Mouse (Mus musculus) cerebellum, adult (tissue): ENCODE measurements around the gene Dus1l.
"Not testable (repeated sequence)": the region's sequence is repeated elsewhere in the genome, so short reads cannot be mapped to it uniquely, and the experiment has no call there.

Experiments
- ATAC-seq: cut with Nextera tagmentation; 2 replicates; pipeline ENCODE4 v1.9.2; 2017; ENCODE audit warnings: mild to moderate bottlenecking, moderate library complexity, mixed read lengths; ENCODE audit not compliant: insufficient number of reproducible peaks, low FRiP score, low TSS enrichment

Dus1l gene

DNA sequence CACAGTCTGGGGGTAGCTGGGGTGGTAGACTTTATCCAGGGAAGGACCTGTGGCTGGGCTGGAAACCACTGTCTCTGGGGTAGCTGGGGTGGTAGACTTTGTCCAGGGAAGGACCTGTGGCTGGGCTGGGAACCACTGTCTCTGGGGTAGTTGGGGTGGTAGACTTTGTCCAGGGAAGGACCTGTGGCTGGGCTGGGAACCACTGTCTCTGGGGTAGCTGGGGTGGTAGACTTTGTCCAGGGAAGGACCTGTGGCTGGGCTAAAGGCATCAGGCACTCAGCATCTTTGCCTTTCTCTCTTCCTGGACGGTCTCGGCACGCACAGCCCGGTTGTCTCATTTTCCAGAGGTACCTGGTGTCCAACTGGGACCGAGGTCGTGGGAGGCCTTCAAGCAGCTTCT lies 14.8 kb downstream of the Dus1l start:
- ATAC-seq, result not testable (repeated sequence)

DNA sequence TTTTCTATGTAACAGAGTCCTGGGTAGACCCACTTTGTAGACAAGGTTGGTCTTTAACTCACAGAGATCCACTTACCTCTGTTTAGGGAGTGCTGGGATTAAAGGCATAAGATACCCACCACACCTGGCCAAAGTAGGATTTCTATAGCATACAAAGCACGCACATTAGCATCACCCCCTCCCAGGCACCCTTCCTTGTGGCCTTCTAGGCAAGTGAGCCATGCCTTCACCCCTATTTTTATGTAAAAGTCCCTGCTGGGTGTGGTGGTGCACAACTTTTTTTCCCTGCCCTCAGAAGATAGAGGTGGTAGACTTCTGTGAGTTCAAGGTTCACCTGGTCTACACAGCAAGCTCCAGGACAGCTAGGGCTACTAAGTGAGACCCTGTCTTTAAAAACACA lies 16.3 kb downstream of the Dus1l start:
- ATAC-seq, result no peak

DNA sequence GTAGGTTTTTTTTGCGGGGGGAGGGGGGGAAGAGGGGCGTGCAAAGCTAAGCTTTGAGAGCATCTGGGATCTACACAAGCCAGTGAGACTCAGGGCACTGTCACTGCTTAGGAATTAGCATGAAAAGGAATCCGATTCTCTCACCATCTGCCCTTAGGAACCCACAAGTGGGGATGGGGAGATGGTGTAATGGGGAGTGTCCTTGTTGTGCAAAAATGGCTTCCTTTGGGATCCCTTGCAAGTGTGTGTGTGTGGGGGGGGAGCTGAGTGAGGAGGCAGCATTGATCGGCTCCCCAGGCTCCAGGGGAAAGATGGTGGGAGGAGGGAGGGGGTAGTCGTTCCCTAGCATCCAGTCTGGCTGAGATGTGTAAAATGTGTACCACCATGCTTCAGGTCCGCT lies 19.1 kb downstream of the Dus1l start:
- ATAC-seq, result no peak

DNA sequence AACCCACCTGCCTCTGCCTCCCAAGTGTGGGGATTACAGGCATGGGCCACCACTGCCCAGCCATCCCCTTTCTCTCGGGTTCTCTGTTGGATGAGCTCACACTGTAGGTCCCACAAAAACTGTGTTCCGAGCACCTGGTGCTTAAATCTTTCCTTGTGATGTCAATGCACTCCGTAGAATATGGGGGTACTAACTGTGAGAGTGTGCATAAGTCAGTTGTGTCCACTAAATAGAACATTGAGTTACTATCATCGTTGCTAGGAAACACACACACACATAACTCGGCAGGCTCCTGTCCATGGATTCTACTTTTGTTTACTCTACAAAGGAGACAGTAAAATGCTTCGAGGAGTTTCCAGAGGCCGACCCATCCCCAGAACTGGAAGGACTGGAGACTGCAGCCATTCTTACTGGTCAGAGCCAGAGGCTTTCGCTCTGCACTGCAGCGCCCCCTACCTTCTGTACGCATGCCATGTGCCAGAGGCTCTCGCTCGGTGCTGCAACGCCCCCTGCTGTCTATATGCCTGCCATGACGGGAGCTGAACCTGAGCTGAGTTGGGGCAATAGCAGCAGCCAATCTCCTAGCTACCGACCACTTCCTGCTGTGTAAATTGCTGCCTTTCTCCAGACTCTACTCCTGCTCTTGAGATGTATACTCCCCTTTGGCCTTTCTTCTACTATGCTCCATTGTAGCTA lies 20.3 kb downstream of the Dus1l start:
- ATAC-seq, result peak; percentile 75; the same call in 1 of the 2 replicates

DNA sequence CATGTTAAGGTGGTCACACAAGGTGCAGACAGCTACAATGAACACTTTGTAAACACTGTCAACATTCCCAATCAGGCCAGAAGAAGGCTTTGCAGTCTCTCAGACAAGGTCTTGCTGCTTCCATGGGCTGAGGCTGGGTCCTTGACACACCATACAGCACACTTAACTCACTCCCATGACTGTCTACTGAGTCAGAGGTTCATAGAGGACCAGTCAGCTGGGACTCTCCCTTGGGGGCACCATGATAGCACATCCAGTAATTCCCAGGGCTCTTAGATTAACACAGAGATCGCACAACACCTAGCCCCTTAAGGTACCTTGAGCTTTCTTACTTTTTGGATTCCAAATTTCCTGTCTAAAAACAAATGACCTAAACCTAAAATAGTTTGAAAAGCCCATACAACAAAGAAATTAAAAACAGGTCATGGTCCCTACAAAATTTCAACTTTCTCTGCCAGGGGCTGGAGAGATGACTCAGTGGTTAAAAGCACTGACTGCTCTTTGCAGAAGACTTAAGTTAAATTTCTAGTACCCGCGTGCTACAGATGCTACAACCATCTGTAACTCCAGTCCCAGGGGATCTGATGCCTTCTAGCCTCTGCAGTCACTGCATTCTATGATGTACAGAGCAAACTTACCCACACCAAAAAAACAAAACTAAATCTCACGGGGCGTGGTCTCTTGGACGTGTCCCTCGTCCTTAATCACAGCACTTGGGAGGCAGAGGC lies 22.6 kb downstream of the Dus1l start:
- no peak for ATAC-seq

DNA sequence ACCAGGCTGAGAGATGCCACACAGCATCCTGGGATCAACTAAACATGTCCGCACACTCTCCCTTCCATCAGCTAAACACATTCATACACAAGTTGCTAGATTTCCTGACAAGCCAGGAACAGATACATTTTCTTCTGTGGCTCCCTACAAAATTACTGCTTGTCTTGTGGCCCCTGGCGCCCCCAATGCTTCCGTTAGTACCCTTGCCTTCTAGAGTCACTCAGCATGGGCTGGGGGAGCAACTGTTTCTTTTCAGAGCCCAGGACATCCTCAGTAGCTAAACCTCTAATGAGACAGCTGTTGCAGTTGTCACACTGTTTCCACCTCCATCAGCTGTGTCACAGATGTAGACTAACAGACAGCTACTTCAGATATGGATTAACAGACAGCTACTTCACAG lies 23.5 kb downstream of the Dus1l start:
- ATAC-seq, result no peak

DNA sequence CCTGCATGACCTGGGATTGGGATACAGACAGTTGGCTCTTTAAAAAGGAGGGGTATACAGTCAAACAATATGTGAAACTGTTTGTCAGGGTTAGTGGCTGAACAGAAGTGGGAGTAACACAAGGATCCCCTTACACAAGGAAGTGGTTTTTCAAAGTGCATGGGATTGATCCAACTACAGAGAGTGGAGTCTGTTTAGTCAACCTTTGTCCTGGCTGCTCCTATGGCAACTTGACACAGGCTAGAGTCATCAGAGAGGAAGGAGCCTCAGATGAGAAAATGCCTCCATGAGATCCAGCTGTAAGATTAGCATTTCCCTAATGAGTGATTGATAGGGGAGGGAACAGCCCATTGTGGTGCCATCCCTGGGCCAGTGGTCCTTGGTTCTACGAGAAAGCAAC lies 28.0 kb downstream of the Dus1l start:
- ATAC-seq, result no peak

DNA sequence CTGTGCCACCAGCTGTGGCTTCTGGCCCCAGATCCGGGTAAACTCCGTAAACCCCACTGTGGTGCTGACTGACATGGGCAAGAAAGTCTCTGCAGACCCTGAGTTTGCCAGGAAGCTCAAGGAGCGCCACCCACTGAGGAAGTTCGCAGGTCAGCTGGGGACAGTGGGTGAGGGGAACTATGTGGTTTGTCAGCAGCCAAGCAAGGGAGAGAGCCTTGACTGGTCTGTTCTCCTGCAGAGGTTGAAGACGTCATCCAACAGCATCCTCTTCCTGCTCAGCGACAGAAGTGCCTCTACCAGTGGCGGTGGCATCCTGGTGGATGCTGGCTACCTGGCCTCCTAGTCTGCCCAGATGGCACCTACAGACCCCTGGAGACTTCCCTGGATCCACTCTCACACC lies 29.2 kb downstream of the Dus1l start:
- ATAC-seq, result not testable (repeated sequence)

DNA sequence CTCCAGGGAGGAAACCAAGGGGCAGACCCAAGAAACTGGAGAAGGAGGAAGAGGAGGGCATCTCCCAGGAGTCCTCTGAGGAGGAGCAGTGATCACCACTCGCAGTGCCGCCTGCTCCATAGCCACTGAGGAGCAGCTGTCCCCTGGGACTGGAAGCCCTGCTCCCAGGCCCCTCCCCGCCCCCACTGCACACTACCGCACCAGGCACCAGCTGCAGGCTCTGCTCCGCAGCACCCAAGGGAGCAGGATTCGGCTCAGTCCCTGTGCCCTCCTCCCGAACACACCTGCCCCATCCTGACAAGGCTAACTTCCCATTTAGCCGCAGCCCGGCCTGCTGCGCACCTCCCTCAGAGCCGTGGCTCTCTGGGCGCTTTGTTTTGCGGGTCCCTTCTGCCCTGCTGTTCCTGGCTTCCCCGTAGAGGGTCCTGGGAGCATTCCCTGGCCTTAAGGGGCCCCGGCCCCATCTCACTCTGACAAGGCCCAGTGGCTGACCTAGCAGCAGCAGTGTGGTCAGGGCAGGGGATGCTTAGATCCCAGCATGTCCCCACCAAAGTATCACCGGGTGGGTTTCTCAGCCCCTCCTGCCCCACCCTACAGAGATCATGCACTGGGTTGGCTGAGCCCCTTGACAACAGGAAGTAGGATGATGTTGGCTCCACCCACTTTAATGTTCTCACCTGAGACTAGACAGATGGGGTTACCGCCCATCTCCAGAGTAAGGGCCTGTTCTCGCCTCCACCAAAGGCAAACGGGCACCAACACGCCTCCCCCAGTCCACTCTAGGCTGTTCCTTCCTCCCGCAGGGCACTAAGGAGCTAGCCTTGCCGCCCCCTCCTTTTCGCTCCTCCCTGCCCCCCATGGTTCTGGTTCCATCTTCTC lies 32.8 kb downstream of the Dus1l start:
- ATAC-seq, result not testable (repeated sequence)

DNA sequence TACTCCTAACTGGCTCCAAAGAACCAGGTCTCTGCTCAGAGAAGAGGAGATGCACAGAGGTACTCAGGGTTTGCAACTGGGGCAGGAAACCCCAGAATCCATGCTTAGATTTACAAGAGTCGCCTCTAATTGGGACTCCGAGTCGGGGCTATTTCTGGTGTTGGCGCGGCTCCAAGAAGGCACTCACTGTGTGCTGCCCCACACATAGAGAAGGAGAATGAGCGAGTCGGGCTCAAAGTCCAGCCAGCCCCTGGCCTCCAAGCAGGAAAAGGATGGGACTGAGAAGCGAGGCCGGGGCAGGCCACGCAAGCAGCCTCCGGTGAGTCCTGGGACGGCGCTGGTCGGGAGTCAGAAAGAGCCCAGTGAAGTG lies 33.5 kb downstream of the Dus1l start, which contains the start of gene Hmga1b:
Gene Hmga1b, plus strand, starts transcription at position 123 of the 370 bp plus-strand sequence.
- not testable (repeated sequence) for ATAC-seq

DNA sequence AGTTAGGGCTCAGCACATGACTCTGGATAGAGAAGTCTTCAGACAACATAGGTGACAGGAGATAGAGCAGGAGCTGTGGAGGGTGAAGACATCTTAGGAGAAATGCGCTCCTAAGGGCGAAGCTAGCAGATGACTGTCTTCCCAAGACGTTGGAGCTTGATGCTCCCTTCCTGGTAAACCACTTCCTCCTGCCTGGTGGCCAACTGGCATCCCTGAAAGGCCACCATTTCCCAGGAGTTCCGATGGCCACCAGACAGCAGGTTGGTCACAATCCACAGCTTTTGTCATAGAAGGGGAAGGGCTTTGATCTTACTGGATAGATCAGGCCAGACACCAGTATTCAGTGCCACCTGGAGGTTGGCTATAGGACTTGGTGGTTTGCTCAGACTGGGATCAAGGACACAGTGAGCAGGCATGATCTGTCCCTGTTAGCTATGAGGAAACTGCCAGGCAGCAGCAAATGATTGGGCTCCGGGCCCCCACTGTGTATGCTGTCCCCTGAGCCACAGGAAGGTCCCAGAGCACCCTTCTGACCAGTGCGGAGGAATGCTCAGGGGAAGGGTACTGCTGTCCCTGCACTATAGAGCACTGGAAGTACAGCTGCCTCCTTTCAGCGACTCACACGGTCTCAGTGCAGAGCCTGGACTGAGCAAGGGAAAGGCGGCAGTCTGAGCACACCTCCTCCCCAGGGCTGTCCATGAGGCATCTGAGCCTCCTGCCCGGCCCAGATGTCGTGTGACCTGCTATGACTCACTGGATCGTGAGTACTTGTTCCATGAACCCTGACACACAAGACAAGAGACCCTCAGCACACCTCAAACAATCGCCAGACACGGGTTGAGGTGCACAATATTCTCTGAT lies 34.2 kb downstream of the Dus1l start:
- ATAC-seq, result no peak

DNA sequence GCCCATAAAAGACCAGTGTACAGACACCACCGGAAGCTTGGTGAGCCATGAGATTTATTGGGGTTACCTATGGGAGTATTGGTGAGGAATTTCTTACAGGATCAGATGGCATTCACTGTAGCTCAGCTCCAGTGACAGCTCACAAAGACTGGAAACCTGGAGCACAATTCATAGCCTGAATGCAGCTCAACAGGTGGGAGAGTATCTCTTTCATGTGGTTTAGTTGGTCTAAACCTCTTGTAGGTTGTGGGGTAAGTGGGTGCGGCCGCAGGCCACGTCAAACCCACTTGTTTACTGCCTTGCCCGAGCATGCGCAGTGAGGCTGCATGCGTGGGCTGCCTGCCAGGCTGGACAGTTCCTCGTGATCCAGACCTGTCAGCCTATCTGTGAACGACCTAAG lies 36.0 kb downstream of the Dus1l start:
- no peak for ATAC-seq

DNA sequence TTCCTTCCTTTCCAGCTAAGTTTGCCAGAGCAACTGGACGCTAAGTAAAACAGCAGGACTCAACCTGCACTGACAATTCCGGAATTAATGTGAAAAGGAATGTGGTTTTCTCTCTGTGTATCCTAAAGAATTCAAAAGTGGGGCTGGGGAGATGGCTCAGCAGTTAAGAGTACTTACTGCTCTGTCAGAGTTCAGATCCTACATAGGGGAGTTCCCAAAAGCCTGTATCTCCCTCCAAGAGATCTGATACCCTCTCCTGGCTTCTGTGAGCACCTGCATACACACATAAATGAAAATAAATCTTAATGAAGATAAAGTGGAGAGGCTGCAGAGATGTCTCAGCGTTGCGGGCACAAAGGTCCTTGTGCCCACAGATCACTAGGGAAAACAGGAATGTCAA lies 44.6 kb downstream of the Dus1l start:
- ATAC-seq, result no peak

DNA sequence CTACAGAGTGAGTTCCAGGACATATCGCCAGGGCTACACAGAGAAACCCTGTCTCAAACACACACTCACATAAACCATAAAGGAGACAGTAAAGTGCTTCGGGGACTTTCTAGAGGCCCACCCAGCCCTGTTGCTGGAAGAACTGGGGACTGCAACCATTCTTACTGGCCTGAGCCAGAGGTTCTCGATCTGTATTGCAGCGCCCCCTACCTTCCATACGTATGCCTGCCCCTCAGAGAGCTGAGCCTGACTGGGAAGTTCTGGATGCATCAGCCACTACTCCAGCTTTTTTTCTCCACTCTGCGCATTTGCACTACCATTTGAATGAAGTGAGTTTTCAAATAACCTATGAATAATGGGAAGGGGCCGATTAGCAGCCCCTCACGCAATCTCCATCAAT lies 46.8 kb downstream of the Dus1l start:
- ATAC-seq, result no peak

DNA sequence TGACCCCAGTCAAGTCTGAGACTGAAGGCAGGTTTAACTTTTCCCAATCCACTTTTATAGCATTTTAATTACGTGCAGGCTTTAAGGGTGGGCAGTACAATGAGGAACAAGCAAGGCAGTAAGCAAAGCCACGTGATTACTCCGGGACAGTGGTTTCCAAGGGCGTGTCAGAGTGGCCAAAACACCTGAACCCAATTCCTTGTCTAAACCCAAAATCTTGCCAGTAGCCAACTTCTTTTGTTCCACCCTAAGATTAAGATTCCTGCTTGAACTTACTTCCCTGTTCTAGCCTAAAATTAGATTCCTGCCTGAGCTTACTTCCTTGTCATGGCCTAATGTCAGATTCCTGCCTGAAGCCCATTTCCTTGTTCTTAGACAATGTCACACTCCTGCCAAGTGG lies 48.2 kb downstream of the Dus1l start:
- no peak for ATAC-seq

DNA sequence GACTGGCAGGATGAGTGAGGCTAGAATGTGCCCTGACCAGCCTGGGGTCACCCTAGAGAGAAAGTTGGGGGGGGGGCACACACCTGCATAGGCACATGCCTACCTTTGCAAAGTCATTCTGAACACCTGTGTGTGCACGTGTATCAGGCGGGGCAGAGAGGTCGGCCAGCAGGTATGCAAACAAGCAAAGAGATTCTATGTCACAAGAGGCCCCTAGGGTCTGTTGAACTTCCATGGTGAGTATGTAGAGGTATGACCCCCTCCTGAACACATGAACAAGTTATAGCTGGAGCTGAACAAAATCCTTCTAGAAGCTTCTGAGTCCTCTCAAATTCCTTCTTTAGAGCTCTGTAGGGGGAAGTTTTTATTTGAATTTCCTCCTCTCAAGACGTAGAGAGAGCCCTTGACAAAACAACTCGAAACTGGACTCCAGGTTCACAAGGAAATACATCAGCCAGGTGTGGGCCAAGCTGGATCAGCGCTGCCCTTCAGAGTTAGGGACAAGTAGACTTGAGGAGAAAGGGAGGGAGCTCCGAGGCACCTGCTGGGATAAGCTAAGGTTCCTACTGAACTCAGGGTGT lies 52.0 kb downstream of the Dus1l start:
- no peak for ATAC-seq

DNA sequence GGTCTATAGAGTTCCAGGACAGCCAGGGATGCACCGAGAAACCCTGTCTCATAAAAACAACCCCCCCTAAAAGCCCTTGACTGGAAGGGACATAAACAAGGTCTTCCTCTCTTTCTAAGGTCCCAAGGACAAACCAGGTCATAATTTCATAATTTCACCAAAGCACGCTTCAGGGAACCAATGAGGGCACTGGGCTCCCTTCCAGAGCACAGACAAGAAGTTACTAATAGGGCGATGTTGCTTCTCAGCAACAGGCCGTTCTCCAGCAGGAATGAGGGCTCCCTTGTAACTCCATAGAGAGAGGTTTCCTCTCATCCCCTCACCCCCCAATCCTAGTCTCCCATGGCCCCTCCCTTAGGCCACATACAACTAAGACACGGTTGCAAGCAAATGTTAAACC lies 55.2 kb downstream of the Dus1l start:
- ATAC-seq, result no peak
